Mouse (Mus musculus) bone marrow, adult 2 months (tissue): ENCODE results near the gene Tcea2. TPM values are rescaled to one million over a fixed set of nuclear protein-coding genes. Genes with fewer than 3 reads are reported as not detected.

Source experiments
- H3K27ac ChIP-seq: fragments of 200-500 bp; 2 replicates; pipeline ENCODE4 v1.5.1; 2012; ENCODE audit warnings: low read depth, mild to moderate bottlenecking, control low read depth, inconsistent platforms, low read length; ENCODE audit not compliant: control insufficient read depth, poor library complexity, insufficient read depth
- H3K4me1 ChIP-seq: fragments of 200-500 bp; 2 replicates; pipeline ENCODE4 v1.6.1; 2011; ENCODE audit warnings: low read length; ENCODE audit not compliant: control insufficient read depth, insufficient read depth
- H3K4me3 ChIP-seq: fragments of 200-500 bp; replicated peaks from 2 replicates; pipeline ENCODE3; 2011; ENCODE audit warnings: mild to moderate bottlenecking, low read depth, low read length, control low read depth; ENCODE audit not compliant: control insufficient read depth
- CTCF ChIP-seq: fragments of 200-500 bp; IDR thresholded peaks from 2 replicates; pipeline ENCODE4 v1.5.1; 2011; ENCODE audit warnings: low read length, control low read depth; ENCODE audit not compliant: control insufficient read depth, insufficient read depth
- POLR2A ChIP-seq: fragments of 200-500 bp; IDR thresholded peaks from 2 replicates; pipeline ENCODE4 v1.6.1; 2011; ENCODE audit warnings: low read depth, mild to moderate bottlenecking, control low read depth, low read length, borderline replicate concordance; ENCODE audit not compliant: control insufficient read depth
- WGBS: fragments of 180-500 bp; shearing (Covaris S2); methylation state at CpG from one replicate; pipeline ENCODE4 v1.1.7; 2018; 5-methylcytosine and 5-hydroxymethylcytosine counted together
- polyA plus RNA-seq: library from polyadenylated mRNA; stranded (reverse); fragments of >200 nt; gene quantifications from 2 replicates; pipeline ENCODE4 v1.2.4, GENCODE M21; 2011; ENCODE audit warnings: low replicate concordance; ENCODE audit not compliant: missing spikeins, insufficient read depth, insufficient read length

Gene Tcea2
- 20.0 and 20.3 TPM in 2 replicates for polyA plus RNA-seq

DNA sequence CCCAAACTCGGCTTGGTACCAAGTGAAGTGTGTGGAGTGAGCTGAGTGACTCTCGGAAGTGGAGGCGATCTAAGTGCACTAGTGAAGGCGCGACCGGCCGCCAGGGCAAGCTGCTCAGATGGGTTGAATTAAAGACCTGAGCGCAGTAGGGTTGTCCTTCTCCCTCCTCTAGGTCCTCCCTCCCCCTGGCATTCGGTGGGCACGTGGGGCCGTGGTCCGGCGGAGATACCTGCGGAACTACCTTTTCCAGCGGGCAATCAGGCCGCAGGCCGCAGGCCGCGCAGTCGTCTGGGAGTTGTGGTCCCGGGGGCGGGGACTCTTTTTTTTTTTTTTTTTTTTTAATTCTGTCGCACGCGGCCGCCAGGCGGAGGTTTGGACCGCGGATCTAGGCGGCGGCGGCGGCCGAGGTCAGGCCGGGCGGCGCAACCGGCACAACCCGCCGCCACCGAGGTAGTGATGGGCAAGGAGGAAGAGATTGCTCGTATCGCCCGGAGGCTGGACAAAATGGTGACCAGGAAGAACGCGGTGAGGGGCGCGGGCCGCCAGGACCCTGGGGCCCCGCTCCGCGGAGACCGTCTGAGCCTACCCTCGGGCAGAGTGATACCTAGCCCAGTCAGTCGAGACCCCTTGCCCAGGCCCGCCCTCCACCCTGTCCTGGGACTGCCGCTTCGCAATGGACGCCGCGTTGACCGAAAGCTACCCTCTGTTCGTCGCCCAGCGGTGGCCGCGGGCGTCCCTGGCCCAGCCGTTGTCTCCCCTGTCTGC lies at the start of gene Tcea2:
TSS of gene Tcea2 (plus strand) at position 360 of the 765 bp plus-strand sequence.
- WGBS: under 1% methylated on average over 69 of the region's 69 CpGs
- peak; percentile 39; the same call in 1 of the 2 replicates for TF ChIP-seq POLR2A
- TF ChIP-seq CTCF: peak; percentile 0; the same call in 1 of the 2 replicates
- Histone ChIP-seq H3K4me3 (peak within 1 kb of the TSS; percentile 97), H3K27ac (peak within 1 kb of the TSS; percentile 64), H3K4me1 (no peaks in the 10 kb centered on the region; the same call in 1 of the 2 replicates)

- H3K27ac ChIP-seq: no peak overlapping the region
Measured at GRCm38 (mm10) chr2:181632624-181633023, 47.5 kb upstream of the Tcea2 start.

GRCm38 (mm10) chr2:181635865-181636264 lies 44.2 kb upstream of the Tcea2 start:
- no peak for TF ChIP-seq POLR2A
- H3K4me1 ChIP-seq: no peaks in the 10 kb centered on the region; the same call in none of the 2 replicates
- no peak overlapping the region for H3K4me3 ChIP-seq
- 82% methylated on average over 3 of the region's 3 CpGs for WGBS
- H3K27ac ChIP-seq: no peak overlapping the region

More at GRCm38 (mm10) chr2:181632624-181633023, 47.5 kb upstream of the Tcea2 start:
- Histone ChIP-seq H3K4me1 (no peaks in the 10 kb centered on the region; the same call in 1 of the 2 replicates), H3K4me3 (no peak overlapping the region)
- WGBS: 88% methylated on average over 6 of the region's 6 CpGs
- TF ChIP-seq POLR2A (no peak), CTCF (no peak)

GRCm38 (mm10) chr2:181644361-181644760 lies 35.7 kb upstream of the Tcea2 start:
- Histone ChIP-seq H3K4me3 (no peak overlapping the region), H3K4me1 (no peaks in the 10 kb centered on the region; the same call in 1 of the 2 replicates), H3K27ac (no peak overlapping the region)
- WGBS: 90% methylated on average over 2 of the region's 2 CpGs
- TF ChIP-seq CTCF (peak; percentile 66), POLR2A (no peak)

DNA sequence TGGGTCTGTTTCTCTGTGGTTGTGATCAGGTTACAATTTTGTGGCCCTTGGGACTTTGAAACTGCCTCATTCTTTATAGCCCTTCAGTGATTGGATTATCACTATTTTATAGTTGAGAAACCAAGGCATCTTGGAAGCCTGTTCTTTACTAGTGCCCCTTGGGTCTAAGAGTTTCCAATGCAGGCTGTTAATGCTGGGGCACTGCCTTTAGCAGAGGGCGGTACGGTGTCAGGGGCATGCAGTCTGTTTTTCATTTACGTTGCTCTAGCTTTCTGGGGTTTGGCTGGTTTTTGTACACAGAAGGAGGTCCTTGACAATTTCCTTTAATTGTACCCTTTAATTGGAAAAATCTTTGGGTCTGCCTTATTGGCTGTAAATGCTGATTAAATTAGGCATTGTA lies 34.4 kb upstream of the Tcea2 start:
- Histone ChIP-seq H3K27ac (no peak overlapping the region), H3K4me1 (no peaks in the 10 kb centered on the region), H3K4me3 (no peak overlapping the region)
- TF ChIP-seq CTCF (no peak), POLR2A (no peak)
- 98% methylated on average over 3 of the region's 3 CpGs for WGBS

DNA sequence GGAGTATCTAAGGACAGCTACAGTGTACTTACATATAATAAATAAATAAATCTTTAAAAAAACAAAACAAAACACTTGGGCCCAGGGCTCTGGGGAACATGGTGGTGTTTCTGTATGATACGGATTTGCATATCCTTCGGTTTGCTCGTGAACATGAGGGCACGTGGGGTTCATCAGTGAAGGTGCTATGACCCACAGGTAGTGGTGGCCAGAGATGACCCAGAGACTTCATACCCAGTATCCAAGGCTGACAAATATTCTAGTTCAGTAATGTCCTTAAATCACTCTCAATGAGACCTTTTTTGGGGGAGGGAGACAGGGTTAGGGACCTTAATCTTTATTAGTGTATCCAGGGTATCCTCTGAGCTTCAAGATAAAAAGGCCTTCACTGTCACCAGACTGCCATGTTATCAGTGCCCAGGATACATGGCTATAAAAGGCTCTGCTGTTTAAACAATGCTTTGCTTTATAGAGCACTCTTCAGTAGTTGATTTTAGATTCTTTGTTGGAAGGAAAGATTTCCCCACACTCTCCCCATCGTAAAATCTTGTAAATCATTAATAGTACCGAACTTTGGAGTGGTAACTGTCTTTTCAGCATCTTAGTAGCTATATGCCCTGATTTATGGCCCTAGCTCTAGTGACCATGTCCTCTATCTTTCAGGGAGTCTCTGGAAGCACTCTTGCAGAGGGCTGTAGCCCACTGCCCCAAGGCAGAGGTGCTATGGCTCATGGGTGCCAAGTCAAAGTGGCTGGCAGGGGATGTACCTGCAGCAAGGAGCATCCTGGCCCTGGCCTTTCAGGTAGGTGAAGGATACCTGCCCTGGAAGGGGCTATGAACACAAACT lies 33.3 kb upstream of the Tcea2 start:
- no peak overlapping the region for H3K4me3 ChIP-seq
- no peaks in the 10 kb centered on the region for H3K4me1 ChIP-seq
- H3K27ac ChIP-seq: no peak overlapping the region
- TF ChIP-seq POLR2A: no peak
- TF ChIP-seq CTCF: no peak
- WGBS: 89% methylated on average over 6 of the region's 6 CpGs

DNA sequence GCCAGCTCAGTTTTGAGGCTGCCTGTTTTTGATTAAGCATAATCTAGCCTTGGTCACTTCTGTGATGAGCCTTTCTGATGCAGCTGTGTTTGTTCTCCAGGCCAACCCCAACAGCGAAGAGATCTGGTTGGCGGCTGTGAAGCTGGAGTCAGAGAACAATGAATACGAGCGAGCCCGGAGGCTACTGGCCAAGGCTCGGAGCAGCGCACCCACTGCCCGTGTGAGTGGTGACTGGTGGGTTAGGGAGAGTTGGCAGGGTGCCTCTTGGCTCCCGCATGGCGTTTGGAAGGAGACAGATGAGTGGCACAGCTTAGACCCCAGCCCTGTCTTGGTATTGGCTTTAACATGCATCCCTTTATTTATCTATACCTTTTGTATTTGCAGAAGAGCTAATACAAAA lies 31.2 kb upstream of the Tcea2 start:
- TF ChIP-seq POLR2A: no peak
- TF ChIP-seq CTCF: no peak
- Histone ChIP-seq H3K4me1 (no peaks in the 10 kb centered on the region), H3K4me3 (no peak overlapping the region), H3K27ac (no peak overlapping the region)
- WGBS: 93% methylated on average over 10 of the region's 10 CpGs

GRCm38 (mm10) chr2:181653065-181653464 lies 27.0 kb upstream of the Tcea2 start:
- no peaks in the 10 kb centered on the region for H3K4me1 ChIP-seq
- H3K27ac ChIP-seq: no peak overlapping the region
- H3K4me3 ChIP-seq: no peak overlapping the region
- TF ChIP-seq CTCF: no peak
- TF ChIP-seq POLR2A: no peak
